11 mouse cellular contexts compared by ENCODE assay signal in the genomic region with DNA sequence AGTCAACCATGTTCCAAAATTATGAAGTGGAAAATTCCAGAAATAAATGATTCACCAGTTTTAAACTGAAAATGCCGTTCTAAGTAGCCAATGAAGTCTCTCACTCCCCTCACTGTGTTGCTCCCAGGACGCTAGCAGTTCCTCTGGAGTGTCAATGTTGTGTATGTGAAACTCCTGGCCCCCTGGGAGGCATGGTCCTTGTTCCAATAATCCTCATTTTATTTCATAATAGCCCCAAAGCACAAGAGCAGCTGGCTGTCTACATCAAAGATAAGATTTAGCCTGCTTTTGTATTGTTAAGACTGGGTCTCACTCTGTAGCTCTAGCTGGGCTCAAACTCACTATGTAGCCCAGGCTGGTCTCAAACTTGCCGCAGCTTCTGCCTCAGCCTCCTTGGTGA.
"Had no signal": no experiment of that assay in that cellular context is flagged by ENCODE, and none has a peak within 500 bp of the region (broad histone marks: within the 10 kb centered on the region; RNA-seq: fewer than 3 reads in every experiment).

No protein-coding gene starts in this region.

- H3K9me3 ChIP-seq: limb, embryonic 12.5 days; limb, embryonic 15.5 days; liver, embryonic 12.5 days had no signal

- H3K9ac ChIP-seq: limb, embryonic 12.5 days; limb, embryonic 15.5 days had no signal

- H3K36me3 ChIP-seq: limb, embryonic 12.5 days; limb, embryonic 15.5 days; liver, embryonic 12.5 days had no signal

- H3K27me3 ChIP-seq: limb, embryonic 12.5 days; limb, embryonic 15.5 days; liver, embryonic 12.5 days had no signal

- DNase-seq: kidney, postnatal 14 days; left cerebral cortex, postnatal 4 days; lung, adult 2 months; lung, postnatal 14 days; lung, postnatal 4 days; midbrain, embryonic 14.5 days; thymus, adult 18-20 months; thymus, postnatal 36 days had no signal
